Mouse (Mus musculus) erythroblast, embryonic 14.5 days (primary cell): ENCODE results near the gene Fbxo24.

Experiments used
- GATA1 ChIP-seq: IDR thresholded peaks from 2 replicates; pipeline ENCODE4 v1.6.1; 2012; ENCODE audit warnings: low read length, inconsistent platforms, mixed read lengths
- TAL1 ChIP-seq: IDR thresholded peaks from 3 replicates; pipeline ENCODE4 v1.6.1; 2012; ENCODE audit warnings: low read length, inconsistent platforms, mixed read lengths

GRCm38 (mm10) chr5:137595921-137596320 lies 32.9 kb downstream of the Fbxo24 start:
- TF ChIP-seq TAL1: no peak
- no peak for TF ChIP-seq GATA1
